Mouse (Mus musculus): Measurements from ENCODE around the gene Rtl8b. TPM values are rescaled to one million over a fixed set of nuclear protein-coding genes. Genes with fewer than 3 reads are reported as not detected.
"Not testable (repeated sequence)": the region's sequence is repeated elsewhere in the genome, so short reads cannot be mapped to it uniquely, and the experiment has no call there.

The Rtl8b gene
- total RNA-seq (2021): 10 to 100 TPM; 45.0 to 50.7 TPM
- long read RNA-seq, experiment 1, transcript Rtl8b-201 (1 exons, 1,232 nt): major isoform, 43 of 43 reads
- long read RNA-seq, experiment 1, partial matches to known transcripts: 0 of 43 reads
- long read RNA-seq, experiment 1, other reads (novel, unspliced or antisense): 0 of 43 reads
- long read RNA-seq, experiment 2, transcript Rtl8b-201 (1 exons, 1,232 nt): major isoform, 36 of 36 reads
- long read RNA-seq, experiment 2, partial matches to known transcripts: 0 of 36 reads
- long read RNA-seq, experiment 2, other reads (novel, unspliced or antisense): 0 of 36 reads

- peak; percentile 86 for DNase-seq
- intact Hi-C loops (cut with DNase I): no loop called here
- Histone ChIP-seq H3K27ac (peak within 1 kb of the TSS; percentile 66), H3K4me3 (peak within 1 kb of the TSS; percentile 59)
- no peak for TF ChIP-seq CTCF (IDR thresholded peaks at IDR 0.05)
Measured at GRCm38 (mm10) chrX:53670294-53670693, at the start of gene Rtl8b. TSS of gene Rtl8b (minus strand) at chrX:53670408.

GRCm38 (mm10) chrX:53716323-53717182, 46.3 kb upstream of the Rtl8b start:
- no peak for TF ChIP-seq CTCF (IDR thresholded peaks at IDR 0.05)
- peak; percentile 60 for DNase-seq
- Histone ChIP-seq H3K4me3 (peak overlapping the region; percentile 60), H3K27ac (0 out of 2 replicates have a peak overlapping the region, but pooled peaks have one; percentile 5)
- intact Hi-C loops (cut with DNase I): no loop called here

- intact Hi-C loops (cut with DNase I): no loop called here
- H3K4me3 ChIP-seq: peak overlapping the region; percentile 60
Measured at GRCm38 (mm10) chrX:53715942-53716322, 45.7 kb upstream of the Rtl8b start.

GRCm38 (mm10) chrX:53702673-53703072, 32.5 kb upstream of the Rtl8b start:
- no peak for TF ChIP-seq CTCF (IDR thresholded peaks at IDR 0.05)

More at GRCm38 (mm10) chrX:53715942-53716322, 45.7 kb upstream of the Rtl8b start:
- no peak for DNase-seq
- no peak overlapping the region for H3K27ac ChIP-seq
- TF ChIP-seq CTCF (IDR thresholded peaks at IDR 0.05): no peak

GRCm38 (mm10) chrX:53699225-53699624, 29.0 kb upstream of the Rtl8b start:
- Histone ChIP-seq H3K27ac (no peak overlapping the region), H3K4me3 (no peak overlapping the region)
- no peak for TF ChIP-seq CTCF (IDR thresholded peaks at IDR 0.05)
- DNase-seq: no peak
- intact Hi-C loops (cut with DNase I): no loop called here

More at GRCm38 (mm10) chrX:53702673-53703072, 32.5 kb upstream of the Rtl8b start:
- no peak overlapping the region for H3K4me3 ChIP-seq
- no peak for DNase-seq
- intact Hi-C loops (cut with DNase I): no loop called here
- H3K27ac ChIP-seq: no peak overlapping the region

- no peak overlapping the region for H3K4me3 ChIP-seq
- intact Hi-C loops (cut with DNase I): no loop called here
- TF ChIP-seq CTCF (IDR thresholded peaks at IDR 0.05): no peak
- no peak for DNase-seq
- no peak overlapping the region for H3K27ac ChIP-seq
Measured at GRCm38 (mm10) chrX:53694008-53694777, 24.0 kb upstream of the Rtl8b start.

- TF ChIP-seq CTCF (IDR thresholded peaks at IDR 0.05): no peak
- intact Hi-C loops (cut with DNase I): no loop called here
- no peak for DNase-seq
- Histone ChIP-seq H3K27ac (no peak overlapping the region), H3K4me3 (no peak overlapping the region)
Measured at GRCm38 (mm10) chrX:53693141-53693540, 22.9 kb upstream of the Rtl8b start.

GRCm38 (mm10) chrX:53692065-53692464, 21.9 kb upstream of the Rtl8b start:
- no peak for DNase-seq
- intact Hi-C loops (cut with DNase I): no loop called here
- Histone ChIP-seq H3K27ac (no peak overlapping the region), H3K4me3 (no peak overlapping the region)
- TF ChIP-seq CTCF (IDR thresholded peaks at IDR 0.05): no peak

GRCm38 (mm10) chrX:53684676-53685075, 14.5 kb upstream of the Rtl8b start:
- DNase-seq; intact Hi-C loops (cut with DNase I); H3K27ac ChIP-seq; H3K4me3 ChIP-seq: not testable (repeated sequence)

GRCm38 (mm10) chrX:53682650-53683049, 12.4 kb upstream of the Rtl8b start:
- DNase-seq; intact Hi-C loops (cut with DNase I): not testable (repeated sequence)

GRCm38 (mm10) chrX:53676943-53677342, 6.7 kb upstream of the Rtl8b start:
- intact Hi-C loops (cut with DNase I); H3K4me3 ChIP-seq; H3K27ac ChIP-seq: not testable (repeated sequence)
- peak; percentile 59 for TF ChIP-seq CTCF (IDR thresholded peaks at IDR 0.05)
- peak; percentile 61 for DNase-seq

More at GRCm38 (mm10) chrX:53682650-53683049, 12.4 kb upstream of the Rtl8b start:
- not testable (repeated sequence) for H3K27ac ChIP-seq, H3K4me3 ChIP-seq

GRCm38 (mm10) chrX:53670696-53671095, 488 bp upstream of the Rtl8b start:
- DNase-seq; intact Hi-C loops (cut with DNase I): not testable (repeated sequence)
- Histone ChIP-seq H3K27ac (peak overlapping the region; percentile 66), H3K4me3 (peak overlapping the region; percentile 59)

- H3K4me3 ChIP-seq: peak overlapping the region; percentile 59
Measured at GRCm38 (mm10) chrX:53669557-53670270, 494 bp downstream of the Rtl8b start.

GRCm38 (mm10) chrX:53652917-53653316, 17.3 kb downstream of the Rtl8b start:
- H3K4me3 ChIP-seq; intact Hi-C loops (cut with DNase I); H3K27ac ChIP-seq; DNase-seq: not testable (repeated sequence)

More at GRCm38 (mm10) chrX:53669557-53670270, 494 bp downstream of the Rtl8b start:
- intact Hi-C loops (cut with DNase I); H3K27ac ChIP-seq; DNase-seq: not testable (repeated sequence)

All from gastrocnemius, adult 2 months (tissue).